In the genomic region with DNA sequence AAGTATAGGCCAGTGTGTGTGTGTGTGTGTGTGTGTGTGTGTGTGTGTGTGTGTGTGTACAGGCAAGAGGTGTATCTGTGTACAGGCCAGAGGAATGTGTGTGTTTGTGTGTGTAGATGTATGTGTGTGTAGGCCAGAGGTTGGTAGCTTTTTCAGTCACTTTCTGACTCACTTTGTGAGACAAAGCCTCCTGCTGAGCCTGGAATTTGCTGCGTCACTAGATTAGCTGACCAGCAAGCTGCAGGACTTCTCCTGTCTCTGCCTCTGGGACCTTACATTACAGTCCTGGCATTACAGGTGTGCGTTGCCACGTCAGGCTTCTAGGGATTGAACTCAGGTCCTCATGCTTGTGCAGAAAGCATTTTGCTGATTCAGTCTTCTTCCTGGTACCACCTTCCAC, we compare ENCODE assay signal across 12 mouse cellular contexts. TPM values are rescaled to one million over a fixed set of nuclear protein-coding genes. Genes with fewer than 3 reads are reported as not detected.
A peak's percentile ranks its signal among the peaks of the same experiment; 100 is the strongest.
DNase-seq lines count a peak whose midpoint lies in the region; ATAC-seq and TF ChIP-seq lines count a peak whose summit lies in the region.
"Had no signal": no experiment of that assay in that cellular context is flagged by ENCODE, and none has a peak within 500 bp of the region (broad histone marks: within the 10 kb centered on the region; RNA-seq: fewer than 3 reads in every experiment).

No protein-coding gene starts in this region.

- TF ChIP-seq CTCF in liver, embryonic 14.5 days (IDR thresholded peaks at IDR 0.05; ENCODE audit: low read depth) = no peak
- TF ChIP-seq CTCF in liver, postnatal 0 days (IDR thresholded peaks at IDR 0.05; ENCODE audit: low read depth) = no peak
- no peak for TF ChIP-seq CTCF in ES-Bruce4 (IDR thresholded peaks at IDR 0.05; ENCODE audit: low read depth, low read length)

- H3K27ac ChIP-seq in forebrain, embryonic 13.5 days = no peak overlapping the region
- no peak overlapping the region for H3K27ac ChIP-seq in forebrain, embryonic 12.5 days
- H3K27ac ChIP-seq in liver, embryonic 14.5 days = no peak overlapping the region
- H3K27ac ChIP-seq in liver, postnatal 0 days (ENCODE audit: low read depth) = no peak overlapping the region
- peak overlapping the region; percentile 97 for H3K27ac ChIP-seq in ES-Bruce4 (ENCODE audit: insufficient read depth, low read length)
- no peak overlapping the region for H3K27ac ChIP-seq in forebrain, embryonic 16.5 days (ENCODE audit: low read length)
- H3K27ac ChIP-seq: heart, adult 2 months; heart, embryonic 15.5 days; limb, embryonic 13.5 days; liver, embryonic 15.5 days had no signal

- no peak overlapping the region for H3K4me2 ChIP-seq in forebrain, embryonic 13.5 days
- H3K4me2 ChIP-seq in forebrain, embryonic 12.5 days = no peak overlapping the region
- H3K4me2 ChIP-seq in liver, embryonic 14.5 days (ENCODE audit: low read depth) = no peak overlapping the region
- H3K4me2 ChIP-seq in liver, postnatal 0 days (ENCODE audit: low read depth, low read length) = no peak overlapping the region
- no peak overlapping the region for H3K4me2 ChIP-seq in forebrain, embryonic 16.5 days (ENCODE audit: low read length)
- H3K4me2 ChIP-seq: heart, embryonic 15.5 days; limb, embryonic 13.5 days; liver, embryonic 15.5 days had no signal

- peak; percentile 16; the same call in 1 of the 2 replicates for ATAC-seq in forebrain, embryonic 13.5 days
- no peak for ATAC-seq in forebrain, embryonic 12.5 days (ENCODE audit: low FRiP score)
- 0 out of 2 replicates have a peak, but pooled peaks have one; percentile 5 for ATAC-seq in liver, embryonic 14.5 days (ENCODE audit: insufficient read depth)
- no peak for ATAC-seq in liver, postnatal 0 days
- 0 out of 2 replicates have a peak, but pooled peaks have one; percentile 9 for ATAC-seq in forebrain, embryonic 16.5 days

- H3K27me3 ChIP-seq in forebrain, embryonic 13.5 days = no peaks in the 10 kb centered on the region
- no peaks in the 10 kb centered on the region for H3K27me3 ChIP-seq in forebrain, embryonic 12.5 days
- no peaks in the 10 kb centered on the region for H3K27me3 ChIP-seq in liver, embryonic 14.5 days (ENCODE audit: control insufficient read depth, insufficient read depth, low read length)
- H3K27me3 ChIP-seq in liver, postnatal 0 days (ENCODE audit: insufficient read depth, low read length) = no peaks in the 10 kb centered on the region
- no peaks in the 10 kb centered on the region for H3K27me3 ChIP-seq in ES-Bruce4 (ENCODE audit: control insufficient read depth, insufficient read depth, low read length, poor library complexity, severe bottlenecking)
- H3K27me3 ChIP-seq in forebrain, embryonic 16.5 days (replicated peaks; ENCODE audit: control insufficient read depth, insufficient read depth, low read length) = no peaks in the 10 kb centered on the region
- H3K27me3 ChIP-seq: heart, embryonic 15.5 days; limb, embryonic 13.5 days; liver, embryonic 15.5 days had no signal

- no peak for TF ChIP-seq EP300 in liver, embryonic 14.5 days (IDR thresholded peaks at IDR 0.05; ENCODE audit: low read depth)
- TF ChIP-seq EP300 in liver, postnatal 0 days (IDR thresholded peaks at IDR 0.05; ENCODE audit: low read depth) = no peak
- peak; percentile 85 for TF ChIP-seq EP300 in ES-Bruce4 (IDR thresholded peaks at IDR 0.05; ENCODE audit: insufficient read depth, low read depth, low read length)

- no peaks in the 10 kb centered on the region for H3K36me3 ChIP-seq in forebrain, embryonic 13.5 days (ENCODE audit: poor library complexity, severe bottlenecking)
- H3K36me3 ChIP-seq in forebrain, embryonic 12.5 days (replicated peaks) = no peaks in the 10 kb centered on the region
- H3K36me3 ChIP-seq in liver, embryonic 14.5 days (replicated peaks; ENCODE audit: control insufficient read depth, insufficient read depth, low read depth) = no peaks in the 10 kb centered on the region
- no peaks in the 10 kb centered on the region for H3K36me3 ChIP-seq in liver, postnatal 0 days (replicated peaks; ENCODE audit: insufficient read depth, low read length)
- H3K36me3 ChIP-seq in ES-Bruce4 (ENCODE audit: control insufficient read depth, insufficient read depth, low read length, poor library complexity, severe bottlenecking) = no peaks in the 10 kb centered on the region
- no peaks in the 10 kb centered on the region for H3K36me3 ChIP-seq in forebrain, embryonic 16.5 days (ENCODE audit: control insufficient read depth, insufficient read depth)
- H3K36me3 ChIP-seq: heart, embryonic 15.5 days; hindbrain, embryonic 10.5 days; limb, embryonic 13.5 days; liver, embryonic 15.5 days had no signal

- H3K9me3 ChIP-seq in forebrain, embryonic 13.5 days (replicated peaks) = no peaks in the 10 kb centered on the region
- no peaks in the 10 kb centered on the region for H3K9me3 ChIP-seq in forebrain, embryonic 12.5 days
- no peaks in the 10 kb centered on the region for H3K9me3 ChIP-seq in liver, embryonic 14.5 days (ENCODE audit: control insufficient read depth, low read length)
- H3K9me3 ChIP-seq in liver, postnatal 0 days (ENCODE audit: low read length) = no peaks in the 10 kb centered on the region
- H3K9me3 ChIP-seq in ES-Bruce4 (replicated peaks; ENCODE audit: control insufficient read depth, insufficient read depth, low read length, poor library complexity, severe bottlenecking) = no peaks in the 10 kb centered on the region
- H3K9me3 ChIP-seq in forebrain, embryonic 16.5 days (ENCODE audit: control insufficient read depth, low read length) = no peaks in the 10 kb centered on the region
- H3K9me3 ChIP-seq: heart, embryonic 15.5 days; hindbrain, embryonic 10.5 days; limb, embryonic 13.5 days; liver, embryonic 15.5 days had no signal

- 47% methylated on average over 3 of the region's 3 CpGs for WGBS in forebrain, embryonic 13.5 days
- 44% methylated on average over 3 of the region's 3 CpGs for WGBS in forebrain, embryonic 12.5 days
- 61% methylated on average over 3 of the region's 3 CpGs for WGBS in liver, embryonic 14.5 days (ENCODE audit: insufficient replicate concordance)
- 78% methylated on average over 3 of the region's 3 CpGs for WGBS in liver, postnatal 0 days (ENCODE audit: insufficient replicate concordance)
- WGBS in forebrain, embryonic 16.5 days = 38% methylated on average over 3 of the region's 3 CpGs

- no peak for TF ChIP-seq POLR2A in ES-Bruce4 (IDR thresholded peaks at IDR 0.05; ENCODE audit: insufficient read depth, low read length)

- H3K4me3 ChIP-seq in forebrain, embryonic 13.5 days = no peak overlapping the region
- no peak overlapping the region for H3K4me3 ChIP-seq in forebrain, embryonic 12.5 days (replicated peaks)
- H3K4me3 ChIP-seq in liver, embryonic 14.5 days (ENCODE audit: insufficient read depth in 1 of 2, low read depth in 2 of 2, low read length in 2 of 2) = no peak overlapping the region
- H3K4me3 ChIP-seq in liver, postnatal 0 days (ENCODE audit: low read depth, low read length) = no peak overlapping the region
- no peak overlapping the region for H3K4me3 ChIP-seq in ES-Bruce4 (ENCODE audit: low read depth, low read length)
- no peak overlapping the region for H3K4me3 ChIP-seq in forebrain, embryonic 16.5 days (replicated peaks; ENCODE audit: low read length)
- H3K4me3 ChIP-seq: heart, adult 2 months; heart, embryonic 15.5 days; hindbrain, embryonic 10.5 days; limb, embryonic 13.5 days; liver, embryonic 15.5 days had no signal

- DNase-seq in liver, embryonic 14.5 days (ENCODE audit: low read depth in 3 of 3, low spot score in 3 of 3) = no peak
- DNase-seq in liver, postnatal 0 days = no peak
- no peak for DNase-seq in right cerebral cortex, postnatal 36 days (ENCODE audit: low spot score in 2 of 2)

- H3K9ac ChIP-seq in forebrain, embryonic 13.5 days = no peak overlapping the region
- no peak overlapping the region for H3K9ac ChIP-seq in forebrain, embryonic 12.5 days
- no peak overlapping the region for H3K9ac ChIP-seq in liver, embryonic 14.5 days (replicated peaks)
- H3K9ac ChIP-seq in liver, postnatal 0 days (replicated peaks) = no peak overlapping the region
- H3K9ac ChIP-seq in ES-Bruce4 (ENCODE audit: low read depth, poor library complexity, severe bottlenecking) = peak overlapping the region; percentile 24; the same call in 1 of the 2 replicates
- no peak overlapping the region for H3K9ac ChIP-seq in forebrain, embryonic 16.5 days (replicated peaks; ENCODE audit: low read depth, low read length)
- H3K9ac ChIP-seq: limb, embryonic 13.5 days; liver, embryonic 15.5 days had no signal

- peaks cover 8% of the 10 kb centered on the region for H3K4me1 ChIP-seq in forebrain, embryonic 13.5 days
- H3K4me1 ChIP-seq in forebrain, embryonic 12.5 days = peaks cover 18% of the 10 kb centered on the region
- peaks cover 0 to 15% of the 10 kb centered on the region in 2 experiments; a peak in 3 of 4 replicates for H3K4me1 ChIP-seq in liver, embryonic 14.5 days (replicated peaks; ENCODE audit: control insufficient read depth in 2 of 2, insufficient read depth in 2 of 2, low read length in 1 of 2)
- peaks cover 13% of the 10 kb centered on the region for H3K4me1 ChIP-seq in liver, postnatal 0 days (ENCODE audit: insufficient read depth)
- peaks cover 2% of the 10 kb centered on the region for H3K4me1 ChIP-seq in ES-Bruce4 (ENCODE audit: control insufficient read depth, insufficient read depth, low read length)
- peaks cover 12% of the 10 kb centered on the region for H3K4me1 ChIP-seq in forebrain, embryonic 16.5 days (replicated peaks; ENCODE audit: control insufficient read depth, insufficient read depth, low read length)

RNA-seq across cellular contexts. Expression of gene Rps21, which starts 5.3 kb away (rescaled TPM):
- polyA plus RNA-seq in forebrain, embryonic 13.5 days (2015; fragmentation: Nextera tagmentation; extraction: Ambion mirVana) = 483 and 550 TPM in 2 replicates
- polyA plus RNA-seq in forebrain, embryonic 12.5 days (2016; fragmentation: Nextera tagmentation; extraction: Ambion mirVana) = 464 and 488 TPM in 2 replicates
- 1,402 and 1,840 TPM in 2 replicates for polyA plus RNA-seq in liver, embryonic 14.5 days (2012; rRNA removed)
- 511 and 539 TPM in 2 replicates for polyA plus RNA-seq in liver, embryonic 14.5 days (2014; fragmentation: Nextera tagmentation; extraction: Ambion mirVana)
- 382 and 393 TPM in 2 replicates for polyA plus RNA-seq in liver, postnatal 0 days (2015; fragmentation: Nextera tagmentation; extraction: Ambion mirVana)
- 1,612 and 1,632 TPM in 2 replicates for polyA plus RNA-seq in ES-Bruce4 (2011; ENCODE audit: insufficient read depth, insufficient read length, low read depth, missing spikeins)
- polyA plus RNA-seq in forebrain, embryonic 16.5 days (2015; fragmentation: Nextera tagmentation; extraction: Ambion mirVana) = 305 and 334 TPM in 2 replicates

RNA-seq across cellular contexts. Expression of gene Cables2, which starts 21.5 kb away (rescaled TPM):
- 11.0 and 12.7 TPM in 2 replicates for polyA plus RNA-seq in forebrain, embryonic 13.5 days (2015; fragmentation: Nextera tagmentation; extraction: Ambion mirVana)
- polyA plus RNA-seq in forebrain, embryonic 12.5 days (2016; fragmentation: Nextera tagmentation; extraction: Ambion mirVana) = 17.7 and 20.8 TPM in 2 replicates
- 4.9 and 5.6 TPM in 2 replicates for polyA plus RNA-seq in liver, embryonic 14.5 days (2012; rRNA removed)
- 3.3 and 4.9 TPM in 2 replicates for polyA plus RNA-seq in liver, embryonic 14.5 days (2014; fragmentation: Nextera tagmentation; extraction: Ambion mirVana)
- 4.7 and 5.2 TPM in 2 replicates for polyA plus RNA-seq in liver, postnatal 0 days (2015; fragmentation: Nextera tagmentation; extraction: Ambion mirVana)
- 13.2 and 14.5 TPM in 2 replicates for polyA plus RNA-seq in ES-Bruce4 (2011; ENCODE audit: insufficient read depth, insufficient read length, low read depth, missing spikeins)
- 16.1 and 18.5 TPM in 2 replicates for polyA plus RNA-seq in forebrain, embryonic 16.5 days (2015; fragmentation: Nextera tagmentation; extraction: Ambion mirVana)

RNA-seq across cellular contexts. Expression of gene Lama5, which starts 26.2 kb away (rescaled TPM):
- polyA plus RNA-seq in forebrain, embryonic 13.5 days (2015; fragmentation: Nextera tagmentation; extraction: Ambion mirVana) = 3.4 and 5.0 TPM in 2 replicates
- 4.9 and 5.1 TPM in 2 replicates for polyA plus RNA-seq in forebrain, embryonic 12.5 days (2016; fragmentation: Nextera tagmentation; extraction: Ambion mirVana)
- polyA plus RNA-seq in liver, embryonic 14.5 days (2012; rRNA removed) = 2.7 and 2.9 TPM in 2 replicates
- 1.7 and 1.9 TPM in 2 replicates for polyA plus RNA-seq in liver, embryonic 14.5 days (2014; fragmentation: Nextera tagmentation; extraction: Ambion mirVana)
- 2.1 and 2.2 TPM in 2 replicates for polyA plus RNA-seq in liver, postnatal 0 days (2015; fragmentation: Nextera tagmentation; extraction: Ambion mirVana)
- 141 and 145 TPM in 2 replicates for polyA plus RNA-seq in ES-Bruce4 (2011; ENCODE audit: insufficient read depth, insufficient read length, low read depth, missing spikeins)
- 3.0 and 3.2 TPM in 2 replicates for polyA plus RNA-seq in forebrain, embryonic 16.5 days (2015; fragmentation: Nextera tagmentation; extraction: Ambion mirVana)

RNA-seq across cellular contexts. Expression of gene Rbbp8nl, which starts 37.8 kb away (rescaled TPM):
- not detected in 2 replicates for polyA plus RNA-seq in forebrain, embryonic 13.5 days (2015; fragmentation: Nextera tagmentation; extraction: Ambion mirVana)
- 0.10 and 0.13 TPM in 2 replicates for polyA plus RNA-seq in forebrain, embryonic 12.5 days (2016; fragmentation: Nextera tagmentation; extraction: Ambion mirVana)
- polyA plus RNA-seq in liver, embryonic 14.5 days (2012; rRNA removed) = 0.02 TPM in 2 replicates
- not detected in 2 replicates for polyA plus RNA-seq in liver, embryonic 14.5 days (2014; fragmentation: Nextera tagmentation; extraction: Ambion mirVana)
- not detected in 2 replicates for polyA plus RNA-seq in liver, postnatal 0 days (2015; fragmentation: Nextera tagmentation; extraction: Ambion mirVana)
- polyA plus RNA-seq in ES-Bruce4 (2011; ENCODE audit: insufficient read depth, insufficient read length, low read depth, missing spikeins) = 1.7 and 1.8 TPM in 2 replicates
- polyA plus RNA-seq in forebrain, embryonic 16.5 days (2015; fragmentation: Nextera tagmentation; extraction: Ambion mirVana) = not detected in 2 replicates
- polyA plus RNA-seq: heart, adult 2 months; liver, embryonic 15.5 days had no signal

Comparison
In these comparisons a context has a peak if more than half of its experiments do, and no peak if none do; other contexts are left out.
1. ATAC-seq: peak in forebrain, embryonic 13.5 days (single experiment), liver, embryonic 14.5 days (single experiment) and forebrain, embryonic 16.5 days (single experiment); none in forebrain, embryonic 12.5 days (single experiment) and liver, postnatal 0 days (single experiment).
2. RNA of gene Lama5, which starts 26.2 kb away (polyA plus RNA-seq): 141 to 145 TPM in ES-Bruce4; 4.9 to 5.1 TPM in forebrain, embryonic 12.5 days, 3.4 to 5.0 TPM in forebrain, embryonic 13.5 days, 3.0 to 3.2 TPM in forebrain, embryonic 16.5 days, 1.7 to 2.9 TPM in liver, embryonic 14.5 days and 2.1 to 2.2 TPM in liver, postnatal 0 days; every median in the first group is over 10 times any median in the second.